Mouse (Mus musculus): ENCODE data around the gene Gm28047.

- TF ChIP-seq POLR2A (IDR thresholded peaks at IDR 0.05; ENCODE audit: insufficient read depth, low read length) (no peak), CTCF (IDR thresholded peaks at IDR 0.05; ENCODE audit: low read depth, low read length) (no peak)
Measured at GRCm38 (mm10) chr15:102498322-102498721, 126.5 kb downstream of the Gm28047 start.
